Mouse (Mus musculus) testis, adult 2 months (tissue): Measurements from ENCODE around the gene Hnrnpa2b1.

Source experiments
- CTCF ChIP-seq: fragments of 200-500 bp; IDR thresholded peaks from 2 replicates; pipeline ENCODE4 v1.5.1; 2012; ENCODE audit warnings: low read depth, mild to moderate bottlenecking, inconsistent platforms, low read length, moderate library complexity; ENCODE audit not compliant: control insufficient read depth, insufficient read depth, insufficient replicate concordance
- POLR2A ChIP-seq: fragments of 200-500 bp; IDR thresholded peaks from 2 replicates; pipeline ENCODE4 v1.6.1; 2012; ENCODE audit warnings: low read depth, mild to moderate bottlenecking, inconsistent platforms, low read length, moderate library complexity; ENCODE audit not compliant: control insufficient read depth

GRCm38 (mm10) chr6:51452927-51453503, 16.7 kb downstream of the Hnrnpa2b1 start:
- TF ChIP-seq CTCF (no peak), POLR2A (no peak)
